Mouse (Mus musculus): Measurements from ENCODE around the gene Sap18b.
A peak's percentile ranks its signal among the peaks of the same experiment; 100 is the strongest.
"Not testable (repeated sequence)": the region's sequence is repeated elsewhere in the genome, so short reads cannot be mapped to it uniquely, and the experiment has no call there.

Gene Sap18b

GRCm38 (mm10) chr8:95822096-95822495 lies 3.0 kb upstream of the Sap18b start:
- no peak for DNase-seq (ENCODE audit: low spot score in 2 of 2)

- no peak for DNase-seq (ENCODE audit: low spot score in 2 of 2)
Observed at GRCm38 (mm10) chr8:95822699-95823098, 2.4 kb upstream of the Sap18b start.

GRCm38 (mm10) chr8:95830144-95830543 lies 5.0 kb downstream of the Sap18b start:
- no peak for DNase-seq (ENCODE audit: low spot score in 2 of 2)

- peak; percentile 64 to 81 for DNase-seq (ENCODE audit: low spot score in 2 of 2)
Observed at GRCm38 (mm10) chr8:95832603-95833434, 7.7 kb downstream of the Sap18b start.

- no peak for DNase-seq (ENCODE audit: low spot score in 2 of 2)
Observed at GRCm38 (mm10) chr8:95833435-95833984, 8.4 kb downstream of the Sap18b start.

- no peak for DNase-seq (ENCODE audit: low spot score in 2 of 2)
Observed at GRCm38 (mm10) chr8:95835891-95836290, 10.7 kb downstream of the Sap18b start.

GRCm38 (mm10) chr8:95837266-95837665 lies 12.1 kb downstream of the Sap18b start:
- no peak for DNase-seq (ENCODE audit: low spot score in 2 of 2)

- no peak for DNase-seq (ENCODE audit: low spot score in 2 of 2)
Observed at GRCm38 (mm10) chr8:95839289-95839688, 14.1 kb downstream of the Sap18b start.

GRCm38 (mm10) chr8:95841436-95841835 lies 16.3 kb downstream of the Sap18b start:
- DNase-seq (ENCODE audit: low spot score in 2 of 2) = no peak

GRCm38 (mm10) chr8:95843968-95844367 lies 18.8 kb downstream of the Sap18b start:
- no peak for DNase-seq (ENCODE audit: low spot score in 2 of 2)

GRCm38 (mm10) chr8:95845026-95845425 lies 19.9 kb downstream of the Sap18b start:
- no peak for DNase-seq (ENCODE audit: low spot score in 2 of 2)

GRCm38 (mm10) chr8:95848061-95848551 lies 23.0 kb downstream of the Sap18b start:
- no peak for DNase-seq (ENCODE audit: low spot score in 2 of 2)

GRCm38 (mm10) chr8:95848734-95849464 lies 23.8 kb downstream of the Sap18b start:
- no peak for DNase-seq (ENCODE audit: low spot score in 2 of 2)

- DNase-seq (ENCODE audit: low spot score in 2 of 2) = no peak
Observed at GRCm38 (mm10) chr8:95850326-95850725, 25.2 kb downstream of the Sap18b start.

GRCm38 (mm10) chr8:95852290-95852689 lies 27.1 kb downstream of the Sap18b start:
- no peak for DNase-seq (ENCODE audit: low spot score in 2 of 2)

- DNase-seq (ENCODE audit: low spot score in 2 of 2) = peak; percentile 48 to 59
Observed at GRCm38 (mm10) chr8:95853102-95853843, 28.1 kb downstream of the Sap18b start, which contains the start of gene Slc38a7. Slc38a7 (minus strand) TSS chr8:95853539.

GRCm38 (mm10) chr8:95854174-95854573 lies 29.0 kb downstream of the Sap18b start:
- no peak for DNase-seq (ENCODE audit: low spot score in 2 of 2)

- DNase-seq (ENCODE audit: low spot score in 2 of 2) = not testable (repeated sequence)
Observed at GRCm38 (mm10) chr8:95863761-95864440, 38.8 kb downstream of the Sap18b start.

- DNase-seq (ENCODE audit: low spot score in 2 of 2) = not testable (repeated sequence)
Observed at GRCm38 (mm10) chr8:95864851-95865250, 39.7 kb downstream of the Sap18b start.

GRCm38 (mm10) chr8:95871690-95872089 lies 46.5 kb downstream of the Sap18b start:
- no peak for DNase-seq (ENCODE audit: low spot score in 2 of 2)

- no peak for DNase-seq (ENCODE audit: low spot score in 2 of 2)
Observed at GRCm38 (mm10) chr8:95875270-95875669, 50.1 kb downstream of the Sap18b start.

All from thymus, postnatal 10 days (tissue).